Mouse (Mus musculus): ENCODE measurements around the gene Lamtor1. TPM values are rescaled to one million over a fixed set of nuclear protein-coding genes. Genes with fewer than 3 reads are reported as not detected.

The Lamtor1 gene
- polyA plus RNA-seq, 1 experiment from 2014 or later, result 132 TPM

DNA sequence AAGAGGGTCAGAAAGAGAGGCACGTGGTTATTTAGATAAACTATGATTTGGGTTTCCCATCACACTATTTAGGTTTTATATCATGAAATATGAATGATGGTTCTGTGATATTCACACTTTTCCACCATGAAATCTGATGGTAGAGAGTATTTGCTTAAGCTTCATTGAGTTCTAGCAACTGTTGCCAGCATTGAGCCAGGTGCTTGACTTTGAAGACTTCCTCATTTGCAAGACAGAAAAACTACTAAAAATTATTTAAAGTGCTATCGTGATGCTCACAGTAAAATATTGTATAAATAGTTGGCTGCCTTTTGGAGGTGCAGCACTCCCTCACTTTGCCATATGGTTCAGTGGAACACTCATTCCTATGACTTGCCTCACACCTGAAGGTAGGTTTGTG lies 49.6 kb downstream of the Lamtor1 start:
- H3K4me2 ChIP-seq, result no peak overlapping the region
- H3K27me3 ChIP-seq (ENCODE audit: control insufficient read depth, insufficient read depth, low read length), result no peaks in the 10 kb centered on the region
- no peak for DNase-seq (ENCODE audit: low spot score, missing footprints)
- no peak overlapping the region for H3K27ac ChIP-seq (ENCODE audit: low read depth, low read length)
- WGBS, result 94% methylated on average over 2 of the region's 2 CpGs
- no peaks in the 10 kb centered on the region for H3K4me1 ChIP-seq (ENCODE audit: control insufficient read depth, insufficient read depth, low read length)
- H3K9me3 ChIP-seq (ENCODE audit: control insufficient read depth, low read length), result no peaks in the 10 kb centered on the region
- no peaks in the 10 kb centered on the region for H3K36me3 ChIP-seq (ENCODE audit: control insufficient read depth, insufficient read depth, low read length)
- no peak overlapping the region for H3K4me3 ChIP-seq (ENCODE audit: low read depth, low read length)
- no peak overlapping the region for H3K9ac ChIP-seq (ENCODE audit: low read length)
- ATAC-seq (ENCODE audit: low FRiP score), result no peak

DNA sequence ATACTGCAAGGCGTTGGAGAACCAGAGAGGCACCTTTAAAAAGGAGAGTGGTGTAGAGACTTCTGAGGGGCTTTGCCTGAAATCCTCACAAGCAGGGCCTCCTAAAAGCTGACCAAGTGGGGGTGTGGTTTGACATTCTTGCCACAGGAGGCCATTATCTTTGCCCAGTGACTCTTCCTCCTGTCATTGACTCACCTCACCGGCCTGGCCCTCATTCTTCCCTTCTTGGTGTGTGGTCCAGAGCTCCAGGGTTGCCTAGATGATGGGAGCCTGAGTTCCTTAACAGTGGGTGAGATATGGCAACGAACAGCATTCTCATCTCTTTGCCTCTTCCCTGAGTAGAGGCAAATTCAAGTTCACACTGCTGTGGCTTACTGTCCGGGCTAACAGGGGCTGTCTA lies 50.2 kb downstream of the Lamtor1 start:
- no peaks in the 10 kb centered on the region for H3K27me3 ChIP-seq (ENCODE audit: control insufficient read depth, insufficient read depth, low read length)
- no peaks in the 10 kb centered on the region for H3K36me3 ChIP-seq (ENCODE audit: control insufficient read depth, insufficient read depth, low read length)
- no peaks in the 10 kb centered on the region for H3K9me3 ChIP-seq (ENCODE audit: control insufficient read depth, low read length)
- H3K9ac ChIP-seq (ENCODE audit: low read length), result no peak overlapping the region
- no peak overlapping the region for H3K4me3 ChIP-seq (ENCODE audit: low read depth, low read length)
- no peak overlapping the region for H3K4me2 ChIP-seq
- no peaks in the 10 kb centered on the region for H3K4me1 ChIP-seq (ENCODE audit: control insufficient read depth, insufficient read depth, low read length)
- WGBS, result 57% methylated on average over 4 of the region's 4 CpGs
- ATAC-seq (ENCODE audit: low FRiP score), result no peak
- H3K27ac ChIP-seq (ENCODE audit: low read depth, low read length), result no peak overlapping the region
- no peak for DNase-seq (ENCODE audit: low spot score, missing footprints)

DNA sequence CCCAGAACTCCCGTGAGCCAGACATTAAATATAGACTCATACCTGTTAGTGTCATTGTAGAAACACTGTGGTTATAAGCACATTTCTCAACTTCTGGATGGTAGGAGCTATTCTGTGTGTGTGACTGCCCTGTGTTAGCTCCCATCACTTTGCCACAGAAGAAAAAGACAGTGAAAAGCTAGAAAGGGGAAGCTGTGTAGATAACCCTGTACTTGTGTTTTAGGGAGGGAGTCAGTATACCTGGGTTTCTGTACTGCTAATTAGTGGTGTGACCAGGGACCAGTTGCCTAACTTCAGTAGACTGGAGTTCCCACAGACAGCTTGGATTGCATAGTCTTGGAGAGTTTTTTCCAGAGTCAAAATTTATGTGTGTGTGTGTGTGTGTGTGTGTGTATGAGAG lies 50.8 kb downstream of the Lamtor1 start:
- 88% methylated on average over 1 of the region's 1 CpGs for WGBS
- Histone ChIP-seq H3K4me3 (ENCODE audit: low read depth, low read length) (no peak overlapping the region), H3K36me3 (ENCODE audit: control insufficient read depth, insufficient read depth, low read length) (no peaks in the 10 kb centered on the region), H3K27me3 (ENCODE audit: control insufficient read depth, insufficient read depth, low read length) (no peaks in the 10 kb centered on the region), H3K9me3 (ENCODE audit: control insufficient read depth, low read length) (no peaks in the 10 kb centered on the region), H3K4me1 (ENCODE audit: control insufficient read depth, insufficient read depth, low read length) (no peaks in the 10 kb centered on the region), H3K27ac (ENCODE audit: low read depth, low read length) (no peak overlapping the region), H3K9ac (ENCODE audit: low read length) (no peak overlapping the region), H3K4me2 (no peak overlapping the region)
- no peak for ATAC-seq (ENCODE audit: low FRiP score)
- DNase-seq (ENCODE audit: low spot score, missing footprints), result no peak

DNA sequence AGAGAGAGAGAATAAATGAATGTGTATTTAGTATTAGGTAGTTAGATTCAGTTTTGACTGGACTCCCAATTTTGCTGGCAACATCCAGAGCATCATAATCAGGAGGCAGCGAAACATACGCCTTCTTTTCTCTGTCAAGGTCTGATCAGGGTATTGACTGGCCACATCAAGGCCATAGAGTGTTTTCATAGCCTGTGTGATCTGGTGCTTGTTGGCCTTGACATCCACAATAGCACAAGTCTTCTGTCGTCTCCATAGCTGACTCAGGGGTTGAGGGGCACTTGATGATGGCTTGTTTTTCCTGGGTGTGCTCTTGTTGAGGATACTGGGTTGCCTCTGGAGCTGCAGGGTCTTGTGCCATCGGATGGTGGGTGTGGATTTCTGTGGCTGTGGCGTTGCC lies 51.2 kb downstream of the Lamtor1 start:
- Histone ChIP-seq H3K27me3 (ENCODE audit: control insufficient read depth, insufficient read depth, low read length) (no peaks in the 10 kb centered on the region), H3K4me1 (ENCODE audit: control insufficient read depth, insufficient read depth, low read length) (no peaks in the 10 kb centered on the region), H3K27ac (ENCODE audit: low read depth, low read length) (no peak overlapping the region), H3K9me3 (ENCODE audit: control insufficient read depth, low read length) (no peaks in the 10 kb centered on the region), H3K36me3 (ENCODE audit: control insufficient read depth, insufficient read depth, low read length) (no peaks in the 10 kb centered on the region), H3K4me3 (ENCODE audit: low read depth, low read length) (no peak overlapping the region), H3K9ac (ENCODE audit: low read length) (no peak overlapping the region), H3K4me2 (no peak overlapping the region)
- 92% methylated on average over 5 of the region's 5 CpGs for WGBS
- ATAC-seq (ENCODE audit: low FRiP score) (no peak), DNase-seq (ENCODE audit: low spot score, missing footprints) (no peak)

DNA sequence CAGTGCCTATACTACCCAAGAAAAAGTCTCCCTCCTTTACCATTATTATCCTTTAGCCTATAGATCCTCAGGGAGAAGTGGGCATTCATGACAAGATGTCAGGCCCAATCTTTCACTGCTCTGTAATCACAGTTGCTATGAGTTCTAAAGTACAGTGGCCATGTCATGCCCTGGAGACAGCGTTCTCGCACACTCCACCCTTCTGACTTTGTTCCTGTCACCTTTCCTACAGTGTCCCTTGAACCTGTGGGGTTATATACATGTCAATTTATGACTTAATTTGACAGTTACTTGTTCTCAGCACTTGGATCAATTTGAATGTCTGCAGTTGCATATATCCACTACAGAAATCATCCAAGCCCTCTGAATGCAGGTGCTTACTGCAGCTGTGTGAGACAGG lies 57.1 kb downstream of the Lamtor1 start:
- Histone ChIP-seq H3K4me3 (ENCODE audit: low read depth, low read length) (no peak overlapping the region), H3K36me3 (ENCODE audit: control insufficient read depth, insufficient read depth, low read length) (no peaks in the 10 kb centered on the region), H3K4me1 (ENCODE audit: control insufficient read depth, insufficient read depth, low read length) (no peaks in the 10 kb centered on the region), H3K4me2 (no peak overlapping the region), H3K9ac (ENCODE audit: low read length) (no peak overlapping the region), H3K9me3 (ENCODE audit: control insufficient read depth, low read length) (no peaks in the 10 kb centered on the region), H3K27ac (ENCODE audit: low read depth, low read length) (no peak overlapping the region), H3K27me3 (ENCODE audit: control insufficient read depth, insufficient read depth, low read length) (no peaks in the 10 kb centered on the region)
- no peak for ATAC-seq (ENCODE audit: low FRiP score)
- no peak for DNase-seq (ENCODE audit: low spot score, missing footprints)
- WGBS, result 100% methylated on average over 2 of the region's 2 CpGs

DNA sequence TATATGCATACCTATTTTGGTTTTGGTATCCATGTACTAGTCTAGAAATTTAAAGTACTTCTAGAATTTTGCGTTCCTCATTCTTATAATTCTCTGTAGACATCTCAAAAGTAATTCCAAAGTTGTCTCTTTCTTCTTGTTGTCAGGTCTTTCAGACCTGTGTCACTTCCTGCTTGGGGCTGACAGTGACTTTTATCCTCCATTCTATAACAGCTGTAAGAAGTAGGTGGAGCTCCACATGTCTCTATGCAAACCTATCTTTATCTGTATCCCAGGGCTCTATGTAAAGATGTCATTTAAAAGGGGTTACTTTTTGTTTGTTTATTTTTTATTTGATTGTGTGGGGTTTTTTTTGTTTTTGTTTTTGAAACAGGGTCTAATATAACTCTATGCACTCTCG lies 57.9 kb downstream of the Lamtor1 start:
- H3K36me3 ChIP-seq (ENCODE audit: control insufficient read depth, insufficient read depth, low read length), result no peaks in the 10 kb centered on the region
- no peak overlapping the region for H3K27ac ChIP-seq (ENCODE audit: low read depth, low read length)
- H3K9me3 ChIP-seq (ENCODE audit: control insufficient read depth, low read length), result no peaks in the 10 kb centered on the region
- H3K4me2 ChIP-seq, result no peak overlapping the region
- DNase-seq (ENCODE audit: low spot score, missing footprints) (no peak), ATAC-seq (ENCODE audit: low FRiP score) (no peak)
- no peaks in the 10 kb centered on the region for H3K27me3 ChIP-seq (ENCODE audit: control insufficient read depth, insufficient read depth, low read length)
- no peaks in the 10 kb centered on the region for H3K4me1 ChIP-seq (ENCODE audit: control insufficient read depth, insufficient read depth, low read length)
- 95% methylated on average over 2 of the region's 2 CpGs for WGBS
- H3K4me3 ChIP-seq (ENCODE audit: low read depth, low read length), result no peak overlapping the region
- no peak overlapping the region for H3K9ac ChIP-seq (ENCODE audit: low read length)

DNA sequence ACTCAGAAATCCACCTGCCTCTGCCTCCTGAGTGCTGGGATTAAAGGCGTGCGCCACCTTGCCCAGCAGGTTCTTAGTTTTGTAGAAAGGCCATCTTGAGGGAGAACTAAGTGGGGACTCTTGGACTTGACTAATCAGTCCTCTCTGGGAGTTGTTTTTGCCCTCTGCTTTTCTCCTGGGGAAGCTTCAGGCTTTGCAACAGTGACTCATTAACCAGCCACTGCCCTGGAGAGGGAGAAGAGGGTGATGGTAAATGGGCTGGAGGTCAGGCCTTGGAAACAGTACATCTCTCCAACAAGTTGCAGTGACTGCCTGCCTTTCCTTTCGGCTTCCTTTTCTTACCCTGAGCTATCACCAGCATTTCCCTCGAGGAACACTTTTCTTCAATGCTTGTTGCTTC lies 58.8 kb downstream of the Lamtor1 start:
- 90% methylated on average over 4 of the region's 4 CpGs for WGBS
- DNase-seq (ENCODE audit: low spot score, missing footprints) (no peak), ATAC-seq (ENCODE audit: low FRiP score) (no peak)
- no peak overlapping the region for H3K4me3 ChIP-seq (ENCODE audit: low read depth, low read length)
- no peak overlapping the region for H3K9ac ChIP-seq (ENCODE audit: low read length)
- H3K4me1 ChIP-seq (ENCODE audit: control insufficient read depth, insufficient read depth, low read length), result peaks cover 5% of the 10 kb centered on the region
- H3K36me3 ChIP-seq (ENCODE audit: control insufficient read depth, insufficient read depth, low read length), result no peaks in the 10 kb centered on the region
- no peaks in the 10 kb centered on the region for H3K27me3 ChIP-seq (ENCODE audit: control insufficient read depth, insufficient read depth, low read length)
- H3K9me3 ChIP-seq (ENCODE audit: control insufficient read depth, low read length), result no peaks in the 10 kb centered on the region
- no peak overlapping the region for H3K4me2 ChIP-seq
- no peak overlapping the region for H3K27ac ChIP-seq (ENCODE audit: low read depth, low read length)

DNA sequence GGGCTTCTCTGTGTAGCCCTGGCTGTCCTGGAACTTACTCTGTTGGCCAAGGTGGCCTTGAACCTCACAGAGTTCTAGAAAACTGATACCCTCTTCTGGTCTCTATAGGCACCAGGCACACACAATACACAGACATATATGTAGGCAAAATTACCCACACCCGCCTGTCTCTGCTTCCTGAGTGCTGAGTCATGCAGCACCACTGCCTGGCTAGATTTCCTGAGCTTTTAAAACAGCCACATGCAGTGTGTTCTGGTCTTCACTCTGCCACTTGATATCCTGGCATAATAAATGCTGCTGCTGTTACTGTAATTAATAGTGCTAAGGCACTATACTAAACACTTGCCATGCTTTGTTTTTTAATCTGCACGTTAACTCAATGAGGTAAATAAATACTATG lies 59.9 kb downstream of the Lamtor1 start:
- no peak overlapping the region for H3K4me3 ChIP-seq (ENCODE audit: low read depth, low read length)
- DNase-seq (ENCODE audit: low spot score, missing footprints), result no peak
- no peak for ATAC-seq (ENCODE audit: low FRiP score)
- H3K4me1 ChIP-seq (ENCODE audit: control insufficient read depth, insufficient read depth, low read length), result peaks cover 5% of the 10 kb centered on the region
- H3K27ac ChIP-seq (ENCODE audit: low read depth, low read length), result no peak overlapping the region
- WGBS, result 86% methylated on average over 2 of the region's 2 CpGs
- no peaks in the 10 kb centered on the region for H3K36me3 ChIP-seq (ENCODE audit: control insufficient read depth, insufficient read depth, low read length)
- no peaks in the 10 kb centered on the region for H3K9me3 ChIP-seq (ENCODE audit: control insufficient read depth, low read length)
- H3K27me3 ChIP-seq (ENCODE audit: control insufficient read depth, insufficient read depth, low read length), result no peaks in the 10 kb centered on the region
- H3K4me2 ChIP-seq, result no peak overlapping the region
- no peak overlapping the region for H3K9ac ChIP-seq (ENCODE audit: low read length)

DNA sequence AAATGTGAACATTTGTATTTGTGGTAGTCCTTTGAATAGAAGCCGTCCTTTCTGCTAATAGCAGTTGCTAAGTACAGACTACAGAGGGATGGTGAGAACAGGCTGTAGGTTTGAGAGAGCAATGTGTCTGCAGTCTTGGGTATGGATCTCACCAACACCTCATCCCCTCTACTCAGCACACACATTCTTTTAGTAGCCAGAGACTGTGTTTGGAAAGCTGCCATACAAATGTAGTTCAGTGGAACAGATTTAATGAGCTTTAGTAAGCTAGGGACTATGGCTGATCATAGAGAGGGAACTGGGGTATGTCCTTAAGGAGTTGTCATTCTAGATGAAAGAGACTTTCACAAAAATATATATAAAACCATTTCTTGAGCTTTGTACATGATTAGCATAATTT lies 61.6 kb downstream of the Lamtor1 start:
- Histone ChIP-seq H3K36me3 (ENCODE audit: control insufficient read depth, insufficient read depth, low read length) (no peaks in the 10 kb centered on the region), H3K27ac (ENCODE audit: low read depth, low read length) (no peak overlapping the region), H3K27me3 (ENCODE audit: control insufficient read depth, insufficient read depth, low read length) (no peaks in the 10 kb centered on the region), H3K4me1 (ENCODE audit: control insufficient read depth, insufficient read depth, low read length) (peaks cover 15% of the 10 kb centered on the region), H3K4me3 (ENCODE audit: low read depth, low read length) (no peak overlapping the region), H3K9me3 (ENCODE audit: control insufficient read depth, low read length) (no peaks in the 10 kb centered on the region), H3K9ac (ENCODE audit: low read length) (no peak overlapping the region), H3K4me2 (no peak overlapping the region)
- ATAC-seq (ENCODE audit: low FRiP score), result no peak
- DNase-seq (ENCODE audit: low spot score, missing footprints), result no peak
- WGBS, result 86% methylated on average over 1 of the region's 1 CpGs

DNA sequence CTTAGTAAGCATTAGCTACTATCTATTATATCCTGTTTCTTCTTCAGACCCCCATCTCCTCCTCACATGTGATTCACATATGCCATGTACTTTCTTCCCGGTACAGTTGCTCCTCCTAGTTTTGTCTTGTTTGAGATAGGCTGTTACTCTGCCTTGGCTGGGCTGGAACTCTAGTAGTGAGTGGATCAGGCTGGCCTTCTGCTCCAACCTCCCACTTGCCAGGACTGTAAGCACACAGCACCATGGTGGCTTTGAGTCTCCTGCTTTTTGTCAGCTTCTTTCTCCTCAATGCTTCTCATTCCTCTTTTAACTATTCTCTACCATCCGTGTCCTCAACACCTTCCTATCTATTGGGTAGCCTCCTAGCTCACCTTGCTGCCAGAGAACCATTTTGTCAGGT lies 63.0 kb downstream of the Lamtor1 start:
- Histone ChIP-seq H3K4me1 (ENCODE audit: control insufficient read depth, insufficient read depth, low read length) (peaks cover 17% of the 10 kb centered on the region), H3K4me3 (ENCODE audit: low read depth, low read length) (no peak overlapping the region), H3K36me3 (ENCODE audit: control insufficient read depth, insufficient read depth, low read length) (no peaks in the 10 kb centered on the region), H3K27ac (ENCODE audit: low read depth, low read length) (0 out of 2 replicates have a peak overlapping the region, but pooled peaks have one; percentile 11), H3K27me3 (ENCODE audit: control insufficient read depth, insufficient read depth, low read length) (no peaks in the 10 kb centered on the region), H3K9ac (ENCODE audit: low read length) (peak overlapping the region; percentile 28; the same call in 1 of the 2 replicates), H3K4me2 (no peak overlapping the region; the same call in 1 of the 2 replicates), H3K9me3 (ENCODE audit: control insufficient read depth, low read length) (no peaks in the 10 kb centered on the region)
- no peak for ATAC-seq (ENCODE audit: low FRiP score)
- 75% methylated on average over 2 of the region's 2 CpGs for WGBS
- no peak for DNase-seq (ENCODE audit: low spot score, missing footprints)

All from midbrain, embryonic 11.5 days (tissue).